Mouse (Mus musculus) stomach, embryonic 16.5 days (tissue): ENCODE results near the gene H2al3. TPM values are rescaled to one million over a fixed set of nuclear protein-coding genes. Genes with fewer than 3 reads are reported as not detected.

Experiments
- ATAC-seq: fragments of 200-750 bp; cut with Nextera tagmentation; 2 replicates; pipeline ENCODE4 v1.8.0; 2017; ENCODE audit warnings: moderate number of reproducible peaks, moderate TSS enrichment; ENCODE audit not compliant: insufficient read depth, low FRiP score
- H3K27ac ChIP-seq: fragments of 300-500 bp; sonication (generic); 2 replicates; pipeline ENCODE4 v1.5.1; 2014; ENCODE audit warnings: low read length
- H3K27me3 ChIP-seq: fragments of 300-500 bp; sonication (generic); 2 replicates; pipeline ENCODE4 v1.6.1; 2014; ENCODE audit warnings: low read length, control low read depth, mixed read lengths; ENCODE audit not compliant: control insufficient read depth, insufficient read depth
- H3K36me3 ChIP-seq: fragments of 300-500 bp; sonication (generic); 2 replicates; pipeline ENCODE4 v1.6.1; 2014; ENCODE audit warnings: low read length; ENCODE audit not compliant: control insufficient read depth, insufficient read depth
- H3K4me1 ChIP-seq: fragments of 300-500 bp; sonication (generic); 2 replicates; pipeline ENCODE4 v1.6.1; 2014; ENCODE audit warnings: low read length, control low read depth, mixed read lengths; ENCODE audit not compliant: control insufficient read depth, insufficient read depth
- H3K4me2 ChIP-seq: fragments of 300-500 bp; sonication (generic); 2 replicates; pipeline ENCODE4 v1.6.1; 2014; ENCODE audit warnings: low read depth, low read length, mixed read lengths
- H3K4me3 ChIP-seq: fragments of 300-500 bp; sonication (generic); replicated peaks from 2 replicates; pipeline ENCODE4 v1.5.1; 2014; ENCODE audit warnings: mild to moderate bottlenecking, low read length
- H3K9ac ChIP-seq: fragments of 300-500 bp; sonication (generic); 2 replicates; pipeline ENCODE4 v1.6.1; 2014; ENCODE audit warnings: low read length
- H3K9me3 ChIP-seq: fragments of 300-500 bp; sonication (generic); replicated peaks from 2 replicates; pipeline ENCODE4 v1.6.1; 2016; ENCODE audit warnings: low read length, control low read depth; ENCODE audit not compliant: control insufficient read depth
- WGBS: fragments of 180-500 bp; shearing (Covaris S2); extraction: QIAGEN DNeasy Blood & Tissue Kit; methylation state at CpG from one replicate; pipeline ENCODE4 v1.1.7; 2014; 5-methylcytosine and 5-hydroxymethylcytosine counted together
- polyA plus RNA-seq: library from polyadenylated mRNA; unstranded; fragments of >200 nt; fragmentation: Nextera tagmentation; extraction: Ambion mirVana; gene quantifications from 2 replicates; pipeline ENCODE4 v1.2.1, GENCODE M21; 2015

The H2al3 gene
- not detected in 2 replicates for polyA plus RNA-seq

GRCm38 (mm10) chrX:9849403-9849802 lies at the start of gene H2al3:
H2al3 (plus strand) TSS chrX:9849703.
- Histone ChIP-seq H3K27me3 (no peaks in the 10 kb centered on the region), H3K9me3 (no peaks in the 10 kb centered on the region), H3K9ac (no peak within 1 kb of the TSS), H3K4me2 (no peak within 1 kb of the TSS), H3K27ac (no peak within 1 kb of the TSS), H3K4me3 (no peak within 1 kb of the TSS), H3K36me3 (no peaks in the 10 kb centered on the region), H3K4me1 (no peaks in the 10 kb centered on the region)
- 35% methylated on average over 1 of the region's 1 CpGs for WGBS
- ATAC-seq = no peak

- Histone ChIP-seq H3K27me3 (no peaks in the 10 kb centered on the region), H3K27ac (no peak overlapping the region), H3K36me3 (no peaks in the 10 kb centered on the region), H3K9ac (no peak overlapping the region), H3K4me1 (no peaks in the 10 kb centered on the region), H3K4me2 (no peak overlapping the region), H3K9me3 (no peaks in the 10 kb centered on the region), H3K4me3 (no peak overlapping the region)
- WGBS = 67% methylated on average over 1 of the region's 1 CpGs
- ATAC-seq = no peak
Observed at GRCm38 (mm10) chrX:9810101-9810500, 39.4 kb upstream of the H2al3 start.

GRCm38 (mm10) chrX:9812469-9812868 lies 37.0 kb upstream of the H2al3 start:
- no peak for ATAC-seq

GRCm38 (mm10) chrX:9834779-9835178 lies 14.7 kb upstream of the H2al3 start:
- no peak overlapping the region for H3K9ac ChIP-seq
- ATAC-seq = no peak
- no peaks in the 10 kb centered on the region for H3K27me3 ChIP-seq
- H3K4me3 ChIP-seq = no peak overlapping the region
- H3K36me3 ChIP-seq = no peaks in the 10 kb centered on the region
- H3K4me1 ChIP-seq = no peaks in the 10 kb centered on the region
- H3K4me2 ChIP-seq = no peak overlapping the region
- H3K27ac ChIP-seq = no peak overlapping the region
- WGBS = 69% methylated on average over 2 of the region's 2 CpGs
- no peaks in the 10 kb centered on the region for H3K9me3 ChIP-seq

More at GRCm38 (mm10) chrX:9812469-9812868, 37.0 kb upstream of the H2al3 start:
- no peaks in the 10 kb centered on the region for H3K4me1 ChIP-seq
- no peak overlapping the region for H3K9ac ChIP-seq
- H3K27ac ChIP-seq = no peak overlapping the region
- no peaks in the 10 kb centered on the region for H3K36me3 ChIP-seq
- H3K9me3 ChIP-seq = no peaks in the 10 kb centered on the region
- H3K27me3 ChIP-seq = no peaks in the 10 kb centered on the region
- H3K4me2 ChIP-seq = no peak overlapping the region
- no peak overlapping the region for H3K4me3 ChIP-seq

GRCm38 (mm10) chrX:9846628-9847027 lies 2.9 kb upstream of the H2al3 start, which contains the start of gene Hypm:
Hypm (plus strand) TSS chrX:9846928.
- H3K4me2 ChIP-seq = no peak within 1 kb of the TSS
- H3K4me3 ChIP-seq = no peak within 1 kb of the TSS
- 79% methylated on average over 3 of the region's 3 CpGs for WGBS
- H3K9ac ChIP-seq = no peak within 1 kb of the TSS
- H3K36me3 ChIP-seq = no peaks in the 10 kb centered on the region
- H3K4me1 ChIP-seq = no peaks in the 10 kb centered on the region
- no peaks in the 10 kb centered on the region for H3K27me3 ChIP-seq
- no peak for ATAC-seq
- no peaks in the 10 kb centered on the region for H3K9me3 ChIP-seq
- no peak within 1 kb of the TSS for H3K27ac ChIP-seq

GRCm38 (mm10) chrX:9861859-9862258 lies 12.4 kb downstream of the H2al3 start:
- H3K4me3 ChIP-seq = no peak overlapping the region
- H3K9me3 ChIP-seq = no peaks in the 10 kb centered on the region
- no peaks in the 10 kb centered on the region for H3K36me3 ChIP-seq
- H3K4me2 ChIP-seq = no peak overlapping the region
- no peaks in the 10 kb centered on the region for H3K27me3 ChIP-seq
- no peak overlapping the region for H3K27ac ChIP-seq
- ATAC-seq = peak; percentile 64; the same call in 1 of the 2 replicates
- no peaks in the 10 kb centered on the region for H3K4me1 ChIP-seq
- 55% methylated on average over 2 of the region's 2 CpGs for WGBS
- H3K9ac ChIP-seq = no peak overlapping the region

- Histone ChIP-seq H3K27me3 (no peaks in the 10 kb centered on the region), H3K9ac (no peak overlapping the region), H3K4me2 (no peak overlapping the region), H3K27ac (no peak overlapping the region), H3K4me3 (no peak overlapping the region), H3K9me3 (no peaks in the 10 kb centered on the region), H3K4me1 (no peaks in the 10 kb centered on the region), H3K36me3 (no peaks in the 10 kb centered on the region)
- ATAC-seq = no peak
- WGBS = 74% methylated on average over 2 of the region's 2 CpGs
Observed at GRCm38 (mm10) chrX:9875519-9875918, 26.0 kb downstream of the H2al3 start.

- H3K36me3 ChIP-seq = no peaks in the 10 kb centered on the region
- no peak within 1 kb of the TSS for H3K9ac ChIP-seq
- 71% methylated on average over 2 of the region's 2 CpGs for WGBS
- H3K27ac ChIP-seq = no peak within 1 kb of the TSS
- no peak within 1 kb of the TSS for H3K4me3 ChIP-seq
- no peak within 1 kb of the TSS for H3K4me2 ChIP-seq
- no peaks in the 10 kb centered on the region for H3K4me1 ChIP-seq
- no peaks in the 10 kb centered on the region for H3K27me3 ChIP-seq
- ATAC-seq = no peak
- H3K9me3 ChIP-seq = no peaks in the 10 kb centered on the region
Observed at GRCm38 (mm10) chrX:9885322-9885721, 35.8 kb downstream of the H2al3 start, which contains the start of gene Sytl5. Sytl5 (plus strand) TSS chrX:9885622.
